Mouse (Mus musculus): ENCODE results near the gene Antxr2. TPM values are rescaled to one million over a fixed set of nuclear protein-coding genes. Genes with fewer than 3 reads are reported as not detected.

The Antxr2 gene
- polyA plus RNA-seq, 2 experiments = 10.5 to 32.4 TPM

- ATAC-seq (ENCODE audit: low FRiP score, low read depth) (no peak), DNase-seq (ENCODE audit: low spot score) (no peak)
- no peak overlapping the region for H3K4me2 ChIP-seq (replicated peaks; ENCODE audit: low read depth, low read length, severe bottlenecking)
- no peak overlapping the region for H3K27ac ChIP-seq (replicated peaks; ENCODE audit: low read depth, low read length)
- no peaks in the 10 kb centered on the region for H3K27me3 ChIP-seq (ENCODE audit: control insufficient read depth, insufficient read depth, low read length)
- no peaks in the 10 kb centered on the region for H3K4me1 ChIP-seq (ENCODE audit: control insufficient read depth, insufficient read depth, low read length)
- H3K36me3 ChIP-seq (ENCODE audit: control insufficient read depth, insufficient read depth, low read length) = no peaks in the 10 kb centered on the region; the same call in 1 of the 2 replicates
- H3K9me3 ChIP-seq (ENCODE audit: control insufficient read depth, low read length) = peaks cover 7% of the 10 kb centered on the region; the same call in 1 of the 2 replicates
- H3K4me3 ChIP-seq (replicated peaks; ENCODE audit: low read length) = no peak overlapping the region
- WGBS = 91% methylated on average over 5 of the region's 5 CpGs
- no peak for TF ChIP-seq POLR2A (IDR thresholded peaks at IDR 0.05; ENCODE audit: borderline replicate concordance, extremely low read depth, insufficient read depth, insufficient read length)
- no peak overlapping the region for H3K9ac ChIP-seq (ENCODE audit: low read depth, low read length, severe bottlenecking)
Observed at GRCm38 (mm10) chr5:97899321-97899720, 131.5 kb downstream of the Antxr2 start.

GRCm38 (mm10) chr5:97885427-97885826, 145.4 kb downstream of the Antxr2 start:
- Histone ChIP-seq H3K36me3 (ENCODE audit: control insufficient read depth, insufficient read depth, low read length) (peaks cover 14% of the 10 kb centered on the region), H3K27me3 (ENCODE audit: control insufficient read depth, insufficient read depth, low read length) (no peaks in the 10 kb centered on the region), H3K4me1 (ENCODE audit: control insufficient read depth, insufficient read depth, low read length) (no peaks in the 10 kb centered on the region), H3K27ac (replicated peaks; ENCODE audit: low read depth, low read length) (no peak overlapping the region), H3K9ac (ENCODE audit: low read depth, low read length, severe bottlenecking) (no peak overlapping the region), H3K9me3 (ENCODE audit: control insufficient read depth, low read length) (no peaks in the 10 kb centered on the region), H3K4me2 (replicated peaks; ENCODE audit: low read depth, low read length, severe bottlenecking) (no peak overlapping the region), H3K4me3 (replicated peaks; ENCODE audit: low read length) (no peak overlapping the region)
- no peak for TF ChIP-seq POLR2A (IDR thresholded peaks at IDR 0.05; ENCODE audit: borderline replicate concordance, extremely low read depth, insufficient read depth, insufficient read length)
- ATAC-seq (ENCODE audit: low FRiP score, low read depth) (no peak), DNase-seq (ENCODE audit: low spot score) (no peak)
- WGBS = 90% methylated on average over 6 of the region's 6 CpGs

- Histone ChIP-seq H3K27ac (replicated peaks; ENCODE audit: low read depth, low read length) (no peak overlapping the region), H3K9ac (ENCODE audit: low read depth, low read length, severe bottlenecking) (no peak overlapping the region), H3K4me3 (replicated peaks; ENCODE audit: low read length) (no peak overlapping the region), H3K4me1 (ENCODE audit: control insufficient read depth, insufficient read depth, low read length) (no peaks in the 10 kb centered on the region), H3K9me3 (ENCODE audit: control insufficient read depth, low read length) (no peaks in the 10 kb centered on the region), H3K27me3 (ENCODE audit: control insufficient read depth, insufficient read depth, low read length) (no peaks in the 10 kb centered on the region), H3K36me3 (ENCODE audit: control insufficient read depth, insufficient read depth, low read length) (peaks cover 14% of the 10 kb centered on the region), H3K4me2 (replicated peaks; ENCODE audit: low read depth, low read length, severe bottlenecking) (no peak overlapping the region)
- ATAC-seq (ENCODE audit: low FRiP score, low read depth) (no peak), DNase-seq (ENCODE audit: low spot score) (no peak)
- 73% methylated on average over 3 of the region's 3 CpGs for WGBS
- TF ChIP-seq POLR2A (IDR thresholded peaks at IDR 0.05; ENCODE audit: borderline replicate concordance, extremely low read depth, insufficient read depth, insufficient read length) = no peak
Observed at GRCm38 (mm10) chr5:97884110-97884509, 146.7 kb downstream of the Antxr2 start.

- 83% methylated on average over 2 of the region's 2 CpGs for WGBS
- Histone ChIP-seq H3K36me3 (ENCODE audit: control insufficient read depth, insufficient read depth, low read length) (peaks cover 14% of the 10 kb centered on the region), H3K4me3 (replicated peaks; ENCODE audit: low read length) (no peak overlapping the region), H3K27ac (replicated peaks; ENCODE audit: low read depth, low read length) (no peak overlapping the region), H3K4me1 (ENCODE audit: control insufficient read depth, insufficient read depth, low read length) (no peaks in the 10 kb centered on the region), H3K9me3 (ENCODE audit: control insufficient read depth, low read length) (no peaks in the 10 kb centered on the region), H3K27me3 (ENCODE audit: control insufficient read depth, insufficient read depth, low read length) (no peaks in the 10 kb centered on the region), H3K4me2 (replicated peaks; ENCODE audit: low read depth, low read length, severe bottlenecking) (no peak overlapping the region), H3K9ac (ENCODE audit: low read depth, low read length, severe bottlenecking) (no peak overlapping the region)
- ATAC-seq (ENCODE audit: low FRiP score, low read depth) = no peak
- TF ChIP-seq POLR2A (IDR thresholded peaks at IDR 0.05; ENCODE audit: borderline replicate concordance, extremely low read depth, insufficient read depth, insufficient read length) = no peak
- DNase-seq (ENCODE audit: low spot score) = no peak
Observed at GRCm38 (mm10) chr5:97881421-97881820, 149.4 kb downstream of the Antxr2 start.

- Histone ChIP-seq H3K27me3 (ENCODE audit: control insufficient read depth, insufficient read depth, low read length) (no peaks in the 10 kb centered on the region), H3K36me3 (ENCODE audit: control insufficient read depth, insufficient read depth, low read length) (peaks cover 7% of the 10 kb centered on the region), H3K9me3 (ENCODE audit: control insufficient read depth, low read length) (no peaks in the 10 kb centered on the region), H3K9ac (ENCODE audit: low read depth, low read length, severe bottlenecking) (no peak overlapping the region), H3K27ac (replicated peaks; ENCODE audit: low read depth, low read length) (no peak overlapping the region), H3K4me1 (ENCODE audit: control insufficient read depth, insufficient read depth, low read length) (no peaks in the 10 kb centered on the region), H3K4me3 (replicated peaks; ENCODE audit: low read length) (no peak overlapping the region), H3K4me2 (replicated peaks; ENCODE audit: low read depth, low read length, severe bottlenecking) (no peak overlapping the region)
- no peak for ATAC-seq (ENCODE audit: low FRiP score, low read depth)
- no peak for DNase-seq (ENCODE audit: low spot score)
- TF ChIP-seq POLR2A (IDR thresholded peaks at IDR 0.05; ENCODE audit: borderline replicate concordance, extremely low read depth, insufficient read depth, insufficient read length) = no peak
- 79% methylated on average over 8 of the region's 8 CpGs for WGBS
Observed at GRCm38 (mm10) chr5:97880115-97880514, 150.7 kb downstream of the Antxr2 start.

GRCm38 (mm10) chr5:97878871-97879270, 152.0 kb downstream of the Antxr2 start:
- DNase-seq (ENCODE audit: low spot score) (no peak), ATAC-seq (ENCODE audit: low FRiP score, low read depth) (no peak)
- Histone ChIP-seq H3K36me3 (ENCODE audit: control insufficient read depth, insufficient read depth, low read length) (no peaks in the 10 kb centered on the region), H3K4me2 (replicated peaks; ENCODE audit: low read depth, low read length, severe bottlenecking) (no peak overlapping the region), H3K9me3 (ENCODE audit: control insufficient read depth, low read length) (no peaks in the 10 kb centered on the region), H3K27me3 (ENCODE audit: control insufficient read depth, insufficient read depth, low read length) (no peaks in the 10 kb centered on the region), H3K4me1 (ENCODE audit: control insufficient read depth, insufficient read depth, low read length) (no peaks in the 10 kb centered on the region), H3K27ac (replicated peaks; ENCODE audit: low read depth, low read length) (no peak overlapping the region), H3K9ac (ENCODE audit: low read depth, low read length, severe bottlenecking) (no peak overlapping the region), H3K4me3 (replicated peaks; ENCODE audit: low read length) (no peak overlapping the region)
- 50% methylated on average over 3 of the region's 3 CpGs for WGBS
- TF ChIP-seq POLR2A (IDR thresholded peaks at IDR 0.05; ENCODE audit: borderline replicate concordance, extremely low read depth, insufficient read depth, insufficient read length) = no peak

Data from limb, embryonic 14.5 days (tissue).